Mouse (Mus musculus): ENCODE data around the gene Reep1.
A peak's percentile ranks its signal among the peaks of the same experiment; 100 is the strongest.

Reep1 gene

GRCm38 (mm10) chr6:71707511-71708501, at the start of gene Reep1:
TSS of gene Reep1 (plus strand) at chr6:71707561.
- DNase-seq (ENCODE audit: low read depth), result no peak

GRCm38 (mm10) chr6:71658290-71658689, 49.1 kb upstream of the Reep1 start:
- DNase-seq (ENCODE audit: low read depth), result no peak

- DNase-seq (ENCODE audit: low read depth), result no peak
Measured at GRCm38 (mm10) chr6:71664511-71664910, 42.9 kb upstream of the Reep1 start.

- DNase-seq (ENCODE audit: low read depth), result peak; percentile 36
Measured at GRCm38 (mm10) chr6:71673166-71673565, 34.2 kb upstream of the Reep1 start.

- peak; percentile 11 for DNase-seq (ENCODE audit: low read depth)
Measured at GRCm38 (mm10) chr6:71678891-71679290, 28.5 kb upstream of the Reep1 start.

GRCm38 (mm10) chr6:71695150-71695549, 12.2 kb upstream of the Reep1 start:
- no peak for DNase-seq (ENCODE audit: low read depth)

- DNase-seq (ENCODE audit: low read depth), result no peak
Measured at GRCm38 (mm10) chr6:71695599-71695998, 11.8 kb upstream of the Reep1 start.

GRCm38 (mm10) chr6:71706871-71707270, 490 bp upstream of the Reep1 start:
- no peak for DNase-seq (ENCODE audit: low read depth)

- no peak for DNase-seq (ENCODE audit: low read depth)
Measured at GRCm38 (mm10) chr6:71708528-71708927, 1.2 kb downstream of the Reep1 start.

GRCm38 (mm10) chr6:71710323-71710722, 3.0 kb downstream of the Reep1 start:
- no peak for DNase-seq (ENCODE audit: low read depth)

- DNase-seq (ENCODE audit: low read depth), result no peak
Measured at GRCm38 (mm10) chr6:71711201-71711600, 3.8 kb downstream of the Reep1 start.

GRCm38 (mm10) chr6:71713532-71713931, 6.2 kb downstream of the Reep1 start:
- no peak for DNase-seq (ENCODE audit: low read depth)

GRCm38 (mm10) chr6:71715006-71715405, 7.6 kb downstream of the Reep1 start:
- DNase-seq (ENCODE audit: low read depth), result no peak

- no peak for DNase-seq (ENCODE audit: low read depth)
Measured at GRCm38 (mm10) chr6:71716434-71716833, 9.1 kb downstream of the Reep1 start.

GRCm38 (mm10) chr6:71718322-71718721, 11.0 kb downstream of the Reep1 start:
- DNase-seq (ENCODE audit: low read depth), result no peak

GRCm38 (mm10) chr6:71719302-71719701, 11.9 kb downstream of the Reep1 start:
- DNase-seq (ENCODE audit: low read depth), result no peak

- no peak for DNase-seq (ENCODE audit: low read depth)
Measured at GRCm38 (mm10) chr6:71722988-71723387, 15.6 kb downstream of the Reep1 start.

- no peak for DNase-seq (ENCODE audit: low read depth)
Measured at GRCm38 (mm10) chr6:71723555-71723954, 16.2 kb downstream of the Reep1 start.

- DNase-seq (ENCODE audit: low read depth), result no peak
Measured at GRCm38 (mm10) chr6:71726710-71727109, 19.3 kb downstream of the Reep1 start.

- no peak for DNase-seq (ENCODE audit: low read depth)
Measured at GRCm38 (mm10) chr6:71728306-71728705, 20.9 kb downstream of the Reep1 start.

- DNase-seq (ENCODE audit: low read depth), result no peak
Measured at GRCm38 (mm10) chr6:71734910-71735599, 27.7 kb downstream of the Reep1 start.

GRCm38 (mm10) chr6:71735600-71736010, 28.2 kb downstream of the Reep1 start:
- DNase-seq (ENCODE audit: low read depth), result no peak

- no peak for DNase-seq (ENCODE audit: low read depth)
Measured at GRCm38 (mm10) chr6:71736101-71736500, 28.7 kb downstream of the Reep1 start.

All from naive thymus-derived CD4-positive, alpha-beta T cell, adult 2 months (primary cell).